Mouse (Mus musculus): ENCODE measurements around the gene Ankrd66.

DNA sequence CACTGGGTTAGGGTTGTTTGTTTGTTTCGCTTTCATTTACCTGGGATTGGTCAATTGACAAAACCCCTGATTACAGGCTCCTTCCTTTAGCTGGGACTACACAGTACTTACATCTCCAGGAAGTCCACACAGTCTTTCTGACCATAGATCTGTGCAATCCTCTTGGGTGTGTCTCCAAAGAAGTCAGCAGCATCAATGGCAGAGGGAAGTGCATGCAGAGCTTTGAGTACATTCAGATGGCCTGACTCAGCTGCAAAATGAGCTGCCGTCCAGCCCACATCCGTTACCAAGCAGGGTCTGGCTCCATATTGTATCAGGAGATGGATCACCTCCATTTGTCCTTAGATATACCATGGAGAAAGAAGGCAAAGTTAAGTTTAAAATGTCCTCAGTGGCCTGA lies 4.7 kb downstream of the Ankrd66 start:
- TF ChIP-seq CTCF (IDR thresholded peaks at IDR 0.05; ENCODE audit: borderline replicate concordance, control insufficient read depth, extremely low read depth, insufficient read depth, low read length, poor library complexity) = no peak
- TF ChIP-seq POLR2A (IDR thresholded peaks at IDR 0.05; ENCODE audit: control insufficient read depth, extremely low read depth, insufficient read depth, low read length, poor library complexity) = no peak

All from thymus, adult 2 months (tissue).